In the genomic region with DNA sequence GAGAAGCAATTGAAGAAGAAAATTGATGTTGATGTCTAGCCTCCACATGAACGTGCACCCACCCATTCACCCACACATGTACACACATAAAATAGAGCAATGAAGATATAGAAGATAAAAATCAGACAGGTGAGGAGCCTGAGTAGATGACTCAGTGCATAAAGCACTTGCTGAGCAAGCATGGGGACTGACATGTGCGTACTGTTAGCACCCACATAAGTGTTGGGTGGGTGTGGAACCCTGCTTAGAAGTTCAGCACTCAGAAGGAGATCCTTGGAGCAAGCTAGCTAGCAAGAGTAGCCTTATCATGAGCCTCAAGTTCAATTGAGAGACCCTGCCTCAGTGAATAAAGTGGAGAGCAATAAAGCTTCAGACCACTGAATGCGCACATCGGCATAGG, we compare ENCODE assay signal across 20 mouse cellular contexts.
"Had no signal": no experiment of that assay in that cellular context is flagged by ENCODE, and none has a peak within 500 bp of the region (broad histone marks: within the 10 kb centered on the region; RNA-seq: fewer than 3 reads in every experiment).

No protein-coding gene starts in this region.

- ATAC-seq: forebrain, embryonic 13.5 days; forebrain, embryonic 14.5 days; forebrain, embryonic 15.5 days; forebrain, embryonic 16.5 days; forebrain, postnatal 0 days had no signal

- DNase-seq: cerebellum, adult 8-10 months; cerebellum, adult 9-10 months; cerebellum, adult 9-11 months; cerebellum, postnatal 10 days; cerebellum, postnatal 14 days; cerebellum, postnatal 25 days; cerebellum, postnatal 36 days; embryo, embryonic 11 days; forebrain, postnatal 0 days; gastrocnemius, adult 2 months; gastrocnemius, postnatal 10 days; gastrocnemius, postnatal 14 days; gastrocnemius, postnatal 25 days; gastrocnemius, postnatal 36 days; heart, adult 18-20 months; heart, adult 2 months had no signal
